Mouse (Mus musculus): ENCODE measurements around the gene Armc6. TPM values are rescaled to one million over a fixed set of nuclear protein-coding genes. Genes with fewer than 3 reads are reported as not detected.
A peak's percentile ranks its signal among the peaks of the same experiment; 100 is the strongest.

Gene Armc6
- polyA plus RNA-seq (2012; rRNA removed) (12.4 and 13.5 TPM in 2 replicates), polyA plus RNA-seq (2014; fragmentation: Nextera tagmentation; extraction: Ambion mirVana) (10.5 and 12.0 TPM in 2 replicates)

DNA sequence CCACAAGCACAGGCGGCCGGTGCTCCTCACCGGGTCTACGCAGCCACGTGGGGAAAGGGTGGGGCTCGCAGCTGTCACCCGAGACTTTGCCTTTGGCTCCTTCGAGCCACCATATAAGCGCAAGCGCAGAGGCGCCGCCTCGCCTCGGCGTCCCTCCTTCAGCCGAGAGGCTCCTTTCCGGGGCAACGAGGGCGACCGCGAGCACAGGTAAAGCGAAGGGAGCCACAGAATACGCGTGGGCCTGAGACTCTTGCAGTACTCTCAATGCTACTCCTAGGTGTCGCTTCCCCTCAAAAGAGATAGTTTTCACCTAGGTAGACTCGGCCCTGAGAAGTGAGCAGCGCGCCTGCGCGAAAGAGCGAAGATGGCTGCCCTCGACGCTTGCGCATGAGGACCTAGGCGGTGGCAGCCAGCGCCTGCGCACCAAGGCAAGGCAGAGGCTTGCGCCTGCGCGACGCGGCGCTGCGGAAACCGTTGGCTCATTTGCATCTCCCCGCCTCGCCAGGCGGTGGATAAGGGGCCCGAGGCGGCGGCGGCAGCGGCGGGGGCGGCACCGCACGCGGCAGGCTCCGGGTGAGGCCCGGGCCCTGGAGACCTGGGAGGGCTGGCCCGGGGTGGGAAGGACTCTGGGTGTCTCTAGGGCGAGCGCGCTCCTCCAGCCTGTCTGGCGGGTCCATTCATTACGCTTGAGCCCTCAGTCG lies at the start of gene Armc6, which contains the start of gene Sugp2:
Gene Armc6 (minus strand): TSS at position 387 of the 701 bp plus-strand sequence.
Gene Sugp2 (plus strand): TSS at position 147 of the 701 bp plus-strand sequence.
- H3K4me2 ChIP-seq (ENCODE audit: low read depth): peak within 1 kb of the TSS; percentile 94
- TF ChIP-seq EP300 (IDR thresholded peaks at IDR 0.05; ENCODE audit: low read depth) (no peak), CTCF (IDR thresholded peaks at IDR 0.05; ENCODE audit: low read depth) (0 out of 2 replicates have a peak, but pooled peaks have one; percentile 6)
- ATAC-seq (ENCODE audit: insufficient read depth) (peak; percentile 95), DNase-seq (ENCODE audit: low read depth in 3 of 3, low spot score in 3 of 3) (peak; percentile 93 to 96 (median 94))
- peaks cover 11 to 27% of the 10 kb centered on the region in 2 experiments for H3K4me1 ChIP-seq (replicated peaks; ENCODE audit: control insufficient read depth in 2 of 2, insufficient read depth in 2 of 2, low read length in 1 of 2)
- under 1% methylated on average over 66 of the region's 67 CpGs for WGBS (ENCODE audit: insufficient replicate concordance)
- peak within 1 kb of the TSS; percentile 71 to 86 for H3K4me3 ChIP-seq (ENCODE audit: insufficient read depth in 1 of 2, low read depth in 2 of 2, low read length in 2 of 2)
- H3K27me3 ChIP-seq (ENCODE audit: control insufficient read depth, insufficient read depth, low read length): no peaks in the 10 kb centered on the region
- peak within 1 kb of the TSS; percentile 70 for H3K9ac ChIP-seq (replicated peaks)
- H3K27ac ChIP-seq: peak within 1 kb of the TSS; percentile 87
- no peaks in the 10 kb centered on the region for H3K9me3 ChIP-seq (ENCODE audit: control insufficient read depth, low read length)
- peaks cover 25% of the 10 kb centered on the region for H3K36me3 ChIP-seq (replicated peaks; ENCODE audit: control insufficient read depth, insufficient read depth, low read depth)

DNA sequence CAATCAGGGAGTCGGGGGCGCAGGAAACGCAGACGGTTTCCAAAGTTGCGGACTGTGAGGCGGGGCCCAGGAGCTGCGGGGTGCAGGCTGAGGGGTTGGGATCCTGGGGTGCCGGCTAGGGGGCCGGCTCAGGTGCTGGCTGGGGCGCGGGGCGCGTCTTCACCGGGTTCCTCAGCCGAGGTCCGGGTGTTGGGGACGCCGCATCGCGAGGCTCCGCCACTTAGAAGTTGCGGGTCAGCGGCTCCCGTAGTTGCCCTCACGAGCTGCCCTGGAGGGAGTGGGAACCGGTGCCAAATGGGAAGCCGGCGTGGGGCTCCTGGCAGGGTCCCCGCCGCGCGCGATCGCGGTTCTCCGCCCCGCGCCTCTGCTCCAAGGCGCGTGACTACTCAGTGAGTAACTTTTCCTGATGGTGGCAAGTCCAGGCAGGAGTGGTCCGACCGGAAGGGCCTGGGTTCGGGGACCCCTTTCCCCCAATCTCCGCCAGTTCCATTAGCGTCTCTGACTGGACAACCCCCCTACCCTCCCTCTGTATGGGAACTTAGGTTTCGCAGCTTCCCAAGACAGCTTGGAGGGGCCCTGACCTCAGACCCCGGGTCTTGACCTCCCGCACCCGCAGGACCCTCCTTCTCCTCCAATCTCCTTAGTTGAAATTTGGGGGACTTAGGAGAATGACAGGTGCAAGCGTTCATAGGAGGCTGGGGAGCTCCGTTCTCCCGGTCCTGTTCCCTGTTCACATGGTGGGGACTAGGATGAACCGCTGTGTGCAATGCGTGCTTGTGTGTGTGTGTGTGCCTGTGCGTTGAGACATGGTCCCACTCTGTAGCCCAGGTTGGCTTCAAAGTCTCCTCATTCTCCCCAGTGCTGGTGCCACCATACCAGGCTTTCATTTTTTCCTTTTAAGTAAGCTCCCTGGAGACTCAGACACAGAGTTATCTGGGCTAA lies 49.1 kb upstream of the Armc6 start:
- Histone ChIP-seq H3K27me3 (ENCODE audit: control insufficient read depth, insufficient read depth, low read length) (no peaks in the 10 kb centered on the region; the same call in 1 of the 2 replicates), H3K27ac (no peak overlapping the region), H3K9me3 (ENCODE audit: control insufficient read depth, low read length) (no peaks in the 10 kb centered on the region; the same call in 1 of the 2 replicates), H3K4me1 (replicated peaks; ENCODE audit: control insufficient read depth in 2 of 2, insufficient read depth in 2 of 2, low read length in 1 of 2) (peaks cover 0 to 11% of the 10 kb centered on the region in 2 experiments; a peak in 2 of 4 replicates), H3K36me3 (replicated peaks; ENCODE audit: control insufficient read depth, insufficient read depth, low read depth) (no peaks in the 10 kb centered on the region), H3K4me3 (ENCODE audit: insufficient read depth in 1 of 2, low read depth in 2 of 2, low read length in 2 of 2) (peak overlapping the region; percentile 65 to 71), H3K9ac (replicated peaks) (peak overlapping the region; percentile 46), H3K4me2 (ENCODE audit: low read depth) (peak overlapping the region; percentile 74)
- WGBS (ENCODE audit: insufficient replicate concordance): under 1% methylated on average over 55 of the region's 55 CpGs
- no peak for DNase-seq (ENCODE audit: low read depth in 3 of 3, low spot score in 3 of 3)
- TF ChIP-seq EP300 (IDR thresholded peaks at IDR 0.05; ENCODE audit: low read depth): no peak
- TF ChIP-seq CTCF (IDR thresholded peaks at IDR 0.05; ENCODE audit: low read depth): no peak
- ATAC-seq (ENCODE audit: insufficient read depth): peak; percentile 36

DNA sequence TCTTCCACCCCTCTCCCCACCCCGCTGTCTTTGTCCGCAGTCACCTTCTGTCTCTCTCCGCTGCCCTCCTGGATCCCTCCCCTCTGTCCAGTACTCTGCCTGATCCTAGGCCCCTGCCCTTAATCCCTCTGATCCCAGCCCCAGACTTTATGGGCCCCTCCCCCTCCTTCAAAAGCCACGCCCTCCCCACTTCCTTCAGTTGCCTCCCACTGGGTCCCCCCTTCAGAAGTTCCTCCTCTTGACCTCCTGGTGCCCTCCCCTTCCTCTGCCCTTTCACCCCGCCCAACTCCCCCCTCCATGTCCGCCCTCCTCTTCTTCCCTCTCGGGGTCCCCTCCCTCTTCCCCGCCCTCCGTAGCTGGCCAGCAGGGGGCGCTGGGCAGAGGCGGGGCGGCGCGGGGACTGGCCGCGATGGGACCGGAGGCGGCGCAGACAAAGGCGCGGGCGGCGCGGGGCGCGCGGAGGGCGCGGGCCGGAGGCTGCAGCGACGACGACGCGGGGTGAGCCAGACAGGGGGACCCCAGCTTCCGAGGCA lies 48.4 kb upstream of the Armc6 start, which contains the start of gene Homer3:
Gene Homer3 (plus strand): TSS at position 225 of the 533 bp plus-strand sequence.
- WGBS (ENCODE audit: insufficient replicate concordance): 1% methylated on average over 35 of the region's 36 CpGs
- peaks cover 0 to 11% of the 10 kb centered on the region in 2 experiments; a peak in 2 of 4 replicates for H3K4me1 ChIP-seq (replicated peaks; ENCODE audit: control insufficient read depth in 2 of 2, insufficient read depth in 2 of 2, low read length in 1 of 2)
- H3K9ac ChIP-seq (replicated peaks): peak within 1 kb of the TSS; percentile 46
- no peaks in the 10 kb centered on the region; the same call in 1 of the 2 replicates for H3K9me3 ChIP-seq (ENCODE audit: control insufficient read depth, low read length)
- TF ChIP-seq EP300 (IDR thresholded peaks at IDR 0.05; ENCODE audit: low read depth) (no peak), CTCF (IDR thresholded peaks at IDR 0.05; ENCODE audit: low read depth) (peak; percentile 86)
- ATAC-seq (ENCODE audit: insufficient read depth): peak; percentile 81
- no peaks in the 10 kb centered on the region; the same call in 1 of the 2 replicates for H3K27me3 ChIP-seq (ENCODE audit: control insufficient read depth, insufficient read depth, low read length)
- peak within 1 kb of the TSS; percentile 65 to 71 for H3K4me3 ChIP-seq (ENCODE audit: insufficient read depth in 1 of 2, low read depth in 2 of 2, low read length in 2 of 2)
- H3K27ac ChIP-seq: no peak within 1 kb of the TSS
- H3K36me3 ChIP-seq (replicated peaks; ENCODE audit: control insufficient read depth, insufficient read depth, low read depth): no peaks in the 10 kb centered on the region
- H3K4me2 ChIP-seq (ENCODE audit: low read depth): peak within 1 kb of the TSS; percentile 74
- DNase-seq (ENCODE audit: low read depth in 3 of 3, low spot score in 3 of 3): peak; percentile 50 to 59 (median 58)

DNA sequence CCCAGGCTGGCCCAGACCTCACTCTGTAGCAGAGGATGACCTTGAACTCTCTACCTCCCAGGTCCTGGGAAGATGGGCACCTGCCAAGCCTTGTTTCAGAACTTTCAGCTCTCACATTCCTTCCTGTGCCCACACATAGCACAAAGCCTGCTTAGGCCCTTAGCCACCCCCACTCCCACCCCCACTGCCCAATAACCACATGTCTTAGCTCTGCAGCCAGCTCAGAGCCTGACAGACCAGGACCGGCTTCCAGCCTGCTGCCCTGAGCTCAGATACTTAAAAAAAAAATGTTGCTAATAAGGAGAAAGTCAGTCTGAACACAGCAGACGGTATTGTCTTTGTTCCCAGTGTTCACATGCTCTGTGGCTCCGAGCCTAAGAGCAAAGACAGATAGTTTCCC lies 46.7 kb upstream of the Armc6 start:
- Histone ChIP-seq H3K9ac (replicated peaks) (no peak overlapping the region), H3K9me3 (ENCODE audit: control insufficient read depth, low read length) (no peaks in the 10 kb centered on the region), H3K4me1 (replicated peaks; ENCODE audit: control insufficient read depth in 2 of 2, insufficient read depth in 2 of 2, low read length in 1 of 2) (peaks cover 0 to 27% of the 10 kb centered on the region in 2 experiments; a peak in 2 of 4 replicates), H3K27me3 (ENCODE audit: control insufficient read depth, insufficient read depth, low read length) (no peaks in the 10 kb centered on the region; the same call in 1 of the 2 replicates), H3K4me2 (ENCODE audit: low read depth) (no peak overlapping the region), H3K36me3 (replicated peaks; ENCODE audit: control insufficient read depth, insufficient read depth, low read depth) (no peaks in the 10 kb centered on the region), H3K4me3 (ENCODE audit: insufficient read depth in 1 of 2, low read depth in 2 of 2, low read length in 2 of 2) (no peak overlapping the region), H3K27ac (no peak overlapping the region)
- DNase-seq (ENCODE audit: low read depth in 3 of 3, low spot score in 3 of 3): no peak
- 53% methylated on average over 3 of the region's 3 CpGs for WGBS (ENCODE audit: insufficient replicate concordance)
- TF ChIP-seq CTCF (IDR thresholded peaks at IDR 0.05; ENCODE audit: low read depth) (no peak), EP300 (IDR thresholded peaks at IDR 0.05; ENCODE audit: low read depth) (no peak)
- ATAC-seq (ENCODE audit: insufficient read depth): no peak

Measured in liver, embryonic 14.5 days (tissue).